Mouse (Mus musculus) hindbrain, postnatal 0 days (tissue): ENCODE results near the gene Galt. TPM values are rescaled to one million over a fixed set of nuclear protein-coding genes. Genes with fewer than 3 reads are reported as not detected.
A peak's percentile ranks its signal among the peaks of the same experiment; 100 is the strongest.

ENCODE experiments used
- ATAC-seq: fragments of 200-750 bp; cut with Nextera tagmentation; 2 replicates; pipeline ENCODE4 v1.8.0; 2017; ENCODE audit warnings: mild to moderate bottlenecking, moderate TSS enrichment, moderate library complexity
- DNase-seq: peaks from one replicate; pipeline ENCODE4 v3.0.0-alpha.2; 2015; ENCODE audit warnings: low spot score
- H3K27ac ChIP-seq: fragments of 300-500 bp; sonication (generic); 2 replicates; pipeline ENCODE4 v1.5.1; 2014; ENCODE audit warnings: mild to moderate bottlenecking
- H3K27me3 ChIP-seq: fragments of 300-500 bp; sonication (generic); 2 replicates; pipeline ENCODE4 v1.6.1; 2014; ENCODE audit warnings: low read length, mixed read lengths; ENCODE audit not compliant: insufficient read depth
- H3K36me3 ChIP-seq: fragments of 300-500 bp; sonication (generic); 2 replicates; pipeline ENCODE4 v1.6.1; 2014; ENCODE audit warnings: low read length, mixed read lengths; ENCODE audit not compliant: insufficient read depth
- H3K4me1 ChIP-seq: fragments of 300-500 bp; sonication (generic); 2 replicates; pipeline ENCODE4 v1.6.1; 2014; ENCODE audit warnings: antibody characterized with exemption, low read length, mixed read lengths; ENCODE audit not compliant: insufficient read depth
- H3K4me2 ChIP-seq: fragments of 300-500 bp; sonication (generic); 2 replicates; pipeline ENCODE4 v1.6.1; 2014; ENCODE audit warnings: low read depth, mild to moderate bottlenecking, low read length, moderate library complexity, mixed read lengths
- H3K4me3 ChIP-seq: fragments of 300-500 bp; sonication (generic); 2 replicates; pipeline ENCODE4 v1.5.1; 2014; ENCODE audit warnings: low read length
- H3K9ac ChIP-seq: fragments of 300-500 bp; sonication (generic); replicated peaks from 2 replicates; pipeline ENCODE4 v1.6.1; 2014; ENCODE audit warnings: mild to moderate bottlenecking, low read length, moderate library complexity, mixed read lengths
- H3K9me3 ChIP-seq: fragments of 300-500 bp; sonication (generic); 2 replicates; pipeline ENCODE4 v1.6.1; 2016; ENCODE audit warnings: low read length, mixed read lengths
- CTCF ChIP-seq: IDR thresholded peaks from 2 replicates; pipeline ENCODE4 v1.5.1; 2016; ENCODE audit warnings: antibody characterized with exemption, control low read depth, low read depth
- WGBS: fragments of 180-500 bp; shearing (Covaris S2); extraction: QIAGEN DNeasy Blood & Tissue Kit; methylation state at CpG from one replicate; pipeline ENCODE4 v1.1.7; 2014; 5-methylcytosine and 5-hydroxymethylcytosine counted together
- polyA plus RNA-seq: library from polyadenylated mRNA; unstranded; fragments of >200 nt; fragmentation: Nextera tagmentation; extraction: Ambion mirVana; gene quantifications from 2 replicates; pipeline ENCODE4 v1.2.1, GENCODE M21; 2015
- total RNA-seq: library from RNA; depleted of rRNA; stranded (reverse); fragments of >200 nt; gene quantifications from 2 replicates; pipeline ENCODE4 v1.2.3, GENCODE M21; 2014

Galt gene
- total and polyA plus RNA-seq, 2 experiments from 2014 or later, result 55.9 to 87.8 TPM

DNA sequence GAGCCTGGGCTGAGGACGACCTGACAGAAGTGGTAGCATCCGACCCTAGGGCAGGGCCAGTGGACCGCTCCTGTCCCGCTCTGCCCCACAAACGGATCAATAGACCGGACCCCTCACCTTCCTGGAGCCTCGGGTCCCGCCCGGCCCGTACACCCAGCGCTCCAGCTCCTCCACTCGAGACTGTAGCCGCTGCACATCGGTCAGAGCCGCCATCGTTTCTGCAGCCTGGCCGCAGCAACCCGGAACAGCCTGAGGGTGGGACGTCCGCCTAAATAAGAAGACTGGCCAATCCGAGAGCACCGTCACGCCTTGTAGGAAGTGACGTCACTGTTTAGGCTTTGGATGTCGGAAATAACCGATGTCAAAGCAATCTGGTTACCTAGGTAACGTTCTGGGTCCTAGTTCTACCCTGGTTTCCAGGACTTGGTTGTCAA lies 32.1 kb upstream of the Galt start, which contains the start of gene Dctn3:
TSS of gene Dctn3 (minus strand) at position 253 of the 434 bp plus-strand sequence.
- no peak for TF ChIP-seq CTCF
- DNase-seq, result peak; percentile 99
- Histone ChIP-seq H3K27me3 (peaks cover 20% of the 10 kb centered on the region), H3K27ac (peak within 1 kb of the TSS; percentile 71), H3K9ac (peak within 1 kb of the TSS; percentile 82), H3K9me3 (no peaks in the 10 kb centered on the region), H3K4me3 (peak within 1 kb of the TSS; percentile 93), H3K4me2 (peak within 1 kb of the TSS; percentile 82), H3K4me1 (peaks cover 13% of the 10 kb centered on the region; the same call in 1 of the 2 replicates), H3K36me3 (peaks cover 20% of the 10 kb centered on the region)
- WGBS, result 0% methylated on average over 27 of the region's 27 CpGs
- peak; percentile 98 for ATAC-seq

DNA sequence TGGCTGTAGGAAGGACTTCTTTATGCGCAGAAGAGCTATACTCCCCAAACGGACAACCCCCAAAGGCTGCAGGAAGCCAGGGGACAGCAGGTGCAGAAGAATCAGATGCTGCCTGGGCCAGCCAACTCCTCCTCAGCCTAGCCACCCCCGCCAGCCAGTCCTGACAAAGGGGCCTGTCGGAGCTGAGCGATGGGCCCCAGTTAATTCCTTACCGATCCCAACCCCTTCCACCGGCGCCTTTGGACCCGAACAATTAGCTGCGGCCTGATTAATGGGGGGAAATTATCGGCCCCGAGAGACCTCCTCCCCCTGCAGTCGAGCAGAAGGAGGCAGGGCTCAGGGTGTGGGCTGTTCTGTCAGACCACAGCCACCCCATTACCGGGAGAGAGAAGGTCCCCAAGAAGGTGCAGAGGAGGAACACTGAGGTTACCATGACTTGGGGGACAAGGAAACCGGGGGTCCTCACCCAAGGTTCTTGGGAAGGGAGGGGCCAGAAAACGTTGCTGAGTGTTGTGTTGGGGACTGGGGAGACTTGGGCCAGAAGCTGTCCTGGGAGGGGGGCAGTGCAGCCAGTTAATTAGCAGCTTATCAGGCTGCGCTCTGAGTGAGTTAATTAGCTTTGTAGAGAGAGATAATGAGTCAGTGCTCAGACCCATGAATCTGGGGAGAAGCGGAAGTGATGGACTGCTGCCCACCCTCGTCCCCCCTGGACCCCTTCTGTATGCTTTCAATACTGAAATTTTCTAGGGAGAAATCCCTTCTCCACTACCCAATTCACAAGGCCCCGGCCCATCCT lies 28.0 kb upstream of the Galt start:
- peaks cover 42% of the 10 kb centered on the region for H3K27me3 ChIP-seq
- H3K4me1 ChIP-seq, result peaks cover 10% of the 10 kb centered on the region; the same call in 1 of the 2 replicates
- no peaks in the 10 kb centered on the region for H3K36me3 ChIP-seq
- no peak overlapping the region for H3K9ac ChIP-seq
- 12% methylated on average over 20 of the region's 20 CpGs for WGBS
- ATAC-seq, result no peak
- no peak for DNase-seq
- no peaks in the 10 kb centered on the region for H3K9me3 ChIP-seq
- 0 out of 2 replicates have a peak overlapping the region, but pooled peaks have one; percentile 19 for H3K4me2 ChIP-seq
- no peak for TF ChIP-seq CTCF
- H3K27ac ChIP-seq, result no peak overlapping the region
- no peak overlapping the region for H3K4me3 ChIP-seq

DNA sequence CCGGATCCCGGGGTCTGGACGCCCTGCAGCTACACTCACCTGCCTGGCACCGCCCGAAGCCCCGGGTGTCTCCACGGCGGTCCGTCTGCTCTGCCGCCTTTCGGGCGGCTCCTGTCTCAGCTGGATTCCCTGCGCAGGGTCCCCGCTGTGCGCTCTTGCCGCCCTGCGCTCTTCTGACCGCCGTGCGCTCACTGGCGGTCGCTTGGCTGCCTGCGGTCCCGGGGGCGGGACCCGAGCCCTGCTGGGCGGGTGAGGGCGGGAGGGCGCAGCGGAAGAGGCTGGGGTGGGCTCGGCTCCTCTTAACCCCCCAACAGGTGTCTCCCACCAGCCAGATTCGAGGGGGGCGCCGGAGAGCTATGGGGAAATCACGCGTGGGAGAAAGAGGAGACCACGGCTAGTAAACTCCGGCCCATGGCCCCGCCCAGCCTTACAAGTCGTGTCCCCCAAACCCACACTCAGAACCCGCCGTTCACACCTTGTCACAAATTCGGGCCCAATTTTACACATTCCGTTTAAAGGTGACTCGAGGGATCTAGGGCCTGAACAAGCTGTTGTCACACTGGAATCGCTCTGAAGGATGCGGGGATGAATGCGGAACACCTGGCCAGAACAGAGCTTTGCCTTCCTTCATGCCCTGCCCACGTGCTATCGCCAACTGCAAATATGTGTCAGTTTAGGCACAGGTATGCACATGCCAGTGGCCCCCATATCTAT lies 23.8 kb upstream of the Galt start, which contains the start of gene Arid3c:
TSS of gene Arid3c (minus strand) at position 91 of the 714 bp plus-strand sequence.
- WGBS, result under 1% methylated on average over 50 of the region's 50 CpGs
- DNase-seq (no peak), ATAC-seq (peak; percentile 33; the same call in 1 of the 2 replicates)
- no peaks in the 10 kb centered on the region for H3K9me3 ChIP-seq
- H3K4me3 ChIP-seq, result peak within 1 kb of the TSS; percentile 40
- no peak within 1 kb of the TSS for H3K27ac ChIP-seq
- H3K4me1 ChIP-seq, result no peaks in the 10 kb centered on the region
- H3K4me2 ChIP-seq, result peak within 1 kb of the TSS; percentile 68
- peak within 1 kb of the TSS; percentile 41; the same call in 1 of the 2 replicates for H3K9ac ChIP-seq
- no peak for TF ChIP-seq CTCF
- no peaks in the 10 kb centered on the region for H3K36me3 ChIP-seq
- H3K27me3 ChIP-seq, result peaks cover 24% of the 10 kb centered on the region

GRCm38 (mm10) chr4:41737602-41738255 lies 17.3 kb upstream of the Galt start:
- Histone ChIP-seq H3K4me2 (no peak overlapping the region), H3K27me3 (no peaks in the 10 kb centered on the region), H3K9me3 (no peaks in the 10 kb centered on the region), H3K36me3 (0 out of 2 replicates have a peak, but pooled peaks cover 10% of the 10 kb centered on the region), H3K4me1 (no peaks in the 10 kb centered on the region), H3K4me3 (no peak overlapping the region), H3K9ac (no peak overlapping the region), H3K27ac (no peak overlapping the region)
- DNase-seq (peak; percentile 88), ATAC-seq (peak; percentile 75)
- WGBS, result 44% methylated on average over 8 of the region's 8 CpGs
- peak; percentile 93 for TF ChIP-seq CTCF

DNA sequence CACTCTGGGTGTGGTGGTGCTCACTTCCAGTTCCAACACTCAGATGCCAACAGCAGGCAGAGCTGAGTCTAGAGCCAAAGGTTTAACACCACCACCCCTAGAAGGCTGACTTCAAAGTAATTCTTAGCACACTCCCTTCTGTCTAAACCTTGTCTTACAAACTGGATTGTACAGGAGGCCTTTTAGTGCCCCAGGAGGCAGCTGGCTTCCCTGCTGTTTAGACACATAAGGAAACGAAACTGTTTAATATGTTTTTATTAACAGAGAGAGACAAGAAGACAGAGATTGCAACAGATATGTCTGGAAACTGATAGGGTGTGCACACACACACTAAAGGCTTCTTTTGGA lies 16.8 kb upstream of the Galt start:
- H3K4me2 ChIP-seq, result no peak overlapping the region
- 0 out of 2 replicates have a peak, but pooled peaks cover 10% of the 10 kb centered on the region for H3K36me3 ChIP-seq
- no peak overlapping the region for H3K9ac ChIP-seq
- WGBS, result 48% methylated on average over 1 of the region's 1 CpGs
- no peaks in the 10 kb centered on the region for H3K4me1 ChIP-seq
- no peaks in the 10 kb centered on the region for H3K27me3 ChIP-seq
- H3K9me3 ChIP-seq, result no peaks in the 10 kb centered on the region
- no peak overlapping the region for H3K27ac ChIP-seq
- DNase-seq (no peak), ATAC-seq (no peak)
- TF ChIP-seq CTCF, result no peak
- H3K4me3 ChIP-seq, result no peak overlapping the region

DNA sequence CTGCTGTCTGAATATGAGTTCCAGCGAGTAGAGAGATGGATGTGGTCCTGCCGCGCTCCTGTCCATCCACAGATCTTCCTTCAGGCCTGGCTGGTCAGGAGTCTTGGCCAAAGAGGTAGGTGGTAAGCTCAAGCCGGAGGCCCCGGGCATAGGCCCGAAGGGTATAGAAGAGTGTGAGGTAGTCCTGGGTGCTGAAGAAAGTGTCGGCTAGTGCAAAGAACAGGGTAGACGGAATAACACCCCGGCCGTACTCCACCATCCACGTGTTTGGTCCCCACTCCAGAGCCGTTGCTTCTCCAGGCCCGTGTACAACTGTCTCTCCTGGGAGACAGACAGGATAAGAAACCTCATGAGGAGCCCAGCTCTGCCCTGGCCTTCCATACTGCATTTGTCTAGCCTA lies 15.8 kb upstream of the Galt start:
- Histone ChIP-seq H3K27me3 (no peaks in the 10 kb centered on the region), H3K4me1 (no peaks in the 10 kb centered on the region), H3K9me3 (no peaks in the 10 kb centered on the region), H3K4me2 (no peak overlapping the region), H3K9ac (no peak overlapping the region), H3K36me3 (0 out of 2 replicates have a peak, but pooled peaks cover 10% of the 10 kb centered on the region), H3K27ac (no peak overlapping the region), H3K4me3 (no peak overlapping the region)
- ATAC-seq, result no peak
- no peak for TF ChIP-seq CTCF
- WGBS, result 93% methylated on average over 13 of the region's 13 CpGs
- no peak for DNase-seq
